Mouse (Mus musculus): ENCODE measurements around the gene Zfp597.
"Not testable (repeated sequence)": the region's sequence is repeated elsewhere in the genome, so short reads cannot be mapped to it uniquely, and the experiment has no call there.

Zfp597 gene

DNA sequence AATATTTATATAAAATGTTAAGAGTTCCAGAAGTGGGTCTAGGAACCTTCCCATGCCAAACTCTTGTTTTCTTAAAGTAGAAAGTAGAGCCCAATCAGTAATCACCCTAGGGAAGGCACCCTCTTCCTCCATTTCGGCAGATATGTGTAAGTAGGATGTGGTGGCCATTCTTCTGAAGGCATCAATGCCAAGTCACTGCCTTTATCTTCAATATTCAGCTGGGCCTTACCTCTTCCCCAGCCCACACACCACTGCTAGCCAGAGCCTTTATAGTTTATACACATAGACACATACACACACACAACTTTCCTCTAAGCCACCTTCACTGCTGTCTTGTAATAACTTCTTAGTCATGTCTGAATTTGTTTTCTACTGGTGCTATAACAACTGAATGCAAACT is 28.6 kb downstream of the Zfp597 start:
- DNase-seq (ENCODE audit: low spot score in 2 of 2): no peak

DNA sequence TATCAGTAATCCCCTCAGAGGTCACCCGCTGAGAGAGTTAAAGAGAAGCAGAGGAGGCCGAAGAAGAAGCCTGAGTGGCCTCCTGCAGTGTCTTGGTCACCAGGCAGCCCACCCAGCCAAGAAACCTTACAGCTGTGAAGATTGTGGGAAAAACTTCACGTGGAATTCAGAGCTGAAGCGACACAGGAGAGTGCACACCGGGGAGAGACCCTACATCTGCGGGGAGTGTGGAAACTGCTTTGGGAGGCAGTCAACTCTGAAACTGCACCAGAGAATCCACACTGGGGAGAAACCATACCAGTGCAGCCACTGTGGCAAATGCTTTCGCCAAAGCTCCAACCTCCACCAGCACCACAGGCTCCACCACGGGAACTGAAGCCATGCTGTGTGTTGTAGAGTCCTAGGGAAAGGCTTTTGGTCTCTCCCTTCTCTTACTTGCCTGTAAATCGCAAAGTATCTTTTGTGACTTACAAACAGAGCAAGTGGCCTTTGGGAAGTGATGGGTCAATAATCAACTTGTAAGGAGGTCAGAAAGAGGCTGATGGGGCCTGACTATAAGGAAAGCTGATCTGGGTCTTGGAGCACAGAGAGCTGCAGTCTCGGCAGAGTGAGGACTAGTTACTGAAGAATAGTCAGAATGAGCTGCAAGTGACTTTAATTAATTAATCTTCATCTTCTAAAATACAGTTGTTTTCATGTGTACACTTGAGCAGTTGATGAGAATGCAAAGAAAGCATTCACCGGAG is 29.8 kb downstream of the Zfp597 start:
- no peak for DNase-seq (ENCODE audit: low spot score in 2 of 2)

DNA sequence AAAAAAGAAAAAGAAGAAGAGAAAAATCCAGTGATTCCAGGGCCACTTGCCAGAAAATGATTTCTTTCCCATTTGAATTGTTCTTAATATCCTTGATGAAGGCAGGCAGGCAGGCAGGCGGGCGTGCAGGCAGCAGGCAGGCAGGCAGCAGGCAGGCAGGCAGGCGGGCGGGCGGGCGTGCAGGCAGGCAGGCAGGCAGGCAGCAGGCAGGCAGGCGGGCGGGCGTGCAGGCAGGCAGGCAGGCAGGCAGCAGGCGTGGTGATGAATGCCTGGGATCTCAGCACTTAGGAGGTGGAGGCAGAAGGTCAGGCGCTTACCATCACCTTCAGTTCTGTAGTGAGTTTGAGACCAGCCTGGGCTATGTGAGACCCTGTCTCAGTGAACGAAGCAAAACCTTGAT is 31.8 kb downstream of the Zfp597 start:
- DNase-seq (ENCODE audit: low spot score in 2 of 2): no peak

DNA sequence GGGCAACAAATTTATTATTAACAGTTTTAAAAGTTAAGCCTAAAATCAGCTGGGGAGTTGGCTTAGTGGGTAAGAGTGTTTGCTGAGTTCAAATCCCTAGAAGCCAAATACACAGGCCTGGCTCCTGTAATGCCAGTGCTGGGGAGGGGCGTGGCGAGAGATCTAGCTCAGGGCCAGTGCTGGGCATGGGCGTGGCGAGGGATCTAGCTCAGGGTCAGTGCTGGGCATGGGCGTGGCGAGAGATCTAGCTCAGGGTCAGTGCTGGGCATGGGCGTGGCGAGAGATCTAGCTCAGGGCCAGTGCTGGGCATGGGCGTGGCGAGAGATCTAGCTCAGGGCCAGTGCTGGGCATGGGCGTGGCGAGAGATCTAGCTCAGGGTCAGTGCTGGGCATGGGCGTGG is 33.1 kb downstream of the Zfp597 start:
- not testable (repeated sequence) for DNase-seq (ENCODE audit: low spot score in 2 of 2)

DNA sequence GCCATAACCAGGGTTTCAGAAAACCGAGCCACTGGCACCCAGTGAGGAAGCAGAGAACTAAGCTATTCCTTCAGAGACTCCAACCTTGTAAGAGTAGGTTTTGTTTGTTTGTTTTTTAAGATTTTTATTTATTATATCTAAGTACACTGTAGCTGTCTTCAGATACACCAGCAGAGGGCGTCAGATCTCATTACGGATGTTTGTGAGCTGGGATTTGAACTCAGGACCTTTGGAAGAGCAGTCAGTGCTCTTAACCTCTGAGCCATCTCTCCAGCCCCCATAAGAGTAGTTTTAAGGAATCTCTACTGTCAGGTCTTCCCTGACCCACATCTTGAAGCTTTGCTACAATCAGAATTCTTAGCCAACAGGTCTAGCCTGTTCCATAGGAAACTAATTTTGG is 35.9 kb downstream of the Zfp597 start:
- no peak for DNase-seq (ENCODE audit: low spot score in 2 of 2)

DNA sequence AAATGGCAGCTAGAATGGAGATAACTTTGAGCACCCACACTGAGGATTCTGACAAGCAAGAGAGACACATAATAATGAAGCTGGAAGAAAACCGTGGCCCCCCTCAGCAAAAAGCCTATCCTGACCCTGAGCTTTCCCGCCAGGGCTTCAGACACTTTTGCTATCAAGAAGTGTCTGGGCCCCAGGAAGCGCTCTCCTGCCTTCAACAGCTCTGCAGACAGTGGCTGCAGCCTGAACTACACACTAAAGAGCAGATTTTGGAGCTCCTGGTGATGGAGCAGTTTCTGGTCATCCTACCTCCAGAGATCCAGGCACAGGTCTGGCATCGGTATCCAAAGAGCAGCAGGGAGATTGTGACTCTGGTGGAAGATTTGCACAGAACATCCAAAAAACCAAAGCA is 36.5 kb downstream of the Zfp597 start:
- no peak for DNase-seq (ENCODE audit: low spot score in 2 of 2)

DNA sequence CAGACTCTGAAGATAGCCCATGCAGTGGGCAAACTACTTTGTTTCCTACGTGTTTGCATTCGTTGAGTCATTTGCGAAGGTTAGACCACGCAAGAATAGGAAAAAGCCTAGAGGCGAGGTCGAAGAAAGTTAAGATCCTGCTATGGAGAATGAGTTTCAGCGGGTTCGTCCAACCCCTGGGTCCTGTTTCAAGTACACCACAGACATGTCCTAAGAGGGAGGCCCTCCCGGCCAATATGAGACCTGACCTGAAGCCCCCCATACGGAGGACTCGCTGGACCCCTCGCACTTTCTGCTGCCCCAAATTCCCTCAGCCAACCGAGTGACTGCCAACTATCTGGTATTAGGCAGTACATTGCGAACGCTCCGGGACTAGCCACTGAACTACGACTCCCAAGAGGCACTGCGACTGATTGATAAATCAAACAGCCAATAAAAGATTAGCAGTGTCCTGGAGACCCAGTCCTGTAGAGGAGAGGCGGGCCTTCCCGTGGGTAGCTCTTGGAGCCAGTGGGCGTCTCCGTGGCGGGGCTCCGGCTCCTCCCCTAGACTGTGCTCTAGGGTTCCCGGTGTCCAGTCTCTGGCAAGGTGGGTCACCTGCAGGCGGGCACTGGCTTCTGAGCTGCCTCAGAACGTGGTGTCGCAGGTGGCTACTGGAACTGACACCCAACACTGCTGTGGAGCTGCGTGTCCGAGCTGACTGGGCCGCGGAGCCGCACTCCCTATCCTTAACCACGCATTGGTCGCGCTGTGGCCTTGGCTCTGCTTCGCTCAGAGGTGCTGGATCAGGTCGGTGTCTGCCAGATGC is 37.4 kb downstream of the Zfp597 start, which contains the start of gene Zfp174:
Gene Zfp174 (plus strand): TSS at position 558 of the 808 bp plus-strand sequence.
- peak; percentile 92 to 93 for DNase-seq (ENCODE audit: low spot score in 2 of 2)

DNA sequence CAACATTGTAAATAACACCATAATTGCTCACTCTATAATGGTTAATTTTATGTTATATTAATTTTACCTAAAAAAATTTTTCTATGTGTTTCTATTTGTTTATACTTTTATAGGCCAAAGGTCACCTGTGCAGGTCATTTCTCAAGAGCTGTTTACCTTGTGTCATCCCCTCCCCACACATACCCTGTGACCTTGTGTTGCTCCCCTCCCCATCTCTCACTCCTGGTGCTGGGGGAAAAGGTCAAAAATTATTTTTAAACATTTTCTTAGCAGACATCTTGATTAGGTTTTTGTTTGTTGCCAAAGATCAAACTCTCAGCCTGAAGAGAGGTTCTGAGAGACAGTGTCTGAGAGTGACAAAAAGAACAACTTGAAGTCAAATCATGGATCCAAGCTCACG is 40.6 kb downstream of the Zfp597 start:
- no peak for DNase-seq (ENCODE audit: low spot score in 2 of 2)

DNA sequence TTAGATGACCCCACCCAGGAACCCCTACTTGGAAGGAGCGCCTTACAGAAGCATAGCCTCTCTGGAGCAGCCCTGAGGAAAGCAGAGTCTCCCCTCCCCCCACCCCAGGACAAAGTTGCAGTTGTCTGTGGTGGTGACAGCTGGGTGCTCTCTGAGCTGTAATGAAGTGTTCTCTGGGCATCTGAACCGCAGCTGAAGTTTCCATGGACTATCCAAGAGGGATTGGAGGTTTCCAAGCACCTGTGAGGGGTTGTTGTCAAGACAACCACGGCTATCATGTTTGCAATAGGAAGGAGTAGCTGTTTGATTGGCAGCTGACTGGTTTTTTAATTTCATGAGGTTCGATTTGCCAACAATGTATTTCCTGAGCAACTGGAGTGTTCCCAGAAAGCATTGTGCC is 41.4 kb downstream of the Zfp597 start:
- no peak for DNase-seq (ENCODE audit: low spot score in 2 of 2)

DNA sequence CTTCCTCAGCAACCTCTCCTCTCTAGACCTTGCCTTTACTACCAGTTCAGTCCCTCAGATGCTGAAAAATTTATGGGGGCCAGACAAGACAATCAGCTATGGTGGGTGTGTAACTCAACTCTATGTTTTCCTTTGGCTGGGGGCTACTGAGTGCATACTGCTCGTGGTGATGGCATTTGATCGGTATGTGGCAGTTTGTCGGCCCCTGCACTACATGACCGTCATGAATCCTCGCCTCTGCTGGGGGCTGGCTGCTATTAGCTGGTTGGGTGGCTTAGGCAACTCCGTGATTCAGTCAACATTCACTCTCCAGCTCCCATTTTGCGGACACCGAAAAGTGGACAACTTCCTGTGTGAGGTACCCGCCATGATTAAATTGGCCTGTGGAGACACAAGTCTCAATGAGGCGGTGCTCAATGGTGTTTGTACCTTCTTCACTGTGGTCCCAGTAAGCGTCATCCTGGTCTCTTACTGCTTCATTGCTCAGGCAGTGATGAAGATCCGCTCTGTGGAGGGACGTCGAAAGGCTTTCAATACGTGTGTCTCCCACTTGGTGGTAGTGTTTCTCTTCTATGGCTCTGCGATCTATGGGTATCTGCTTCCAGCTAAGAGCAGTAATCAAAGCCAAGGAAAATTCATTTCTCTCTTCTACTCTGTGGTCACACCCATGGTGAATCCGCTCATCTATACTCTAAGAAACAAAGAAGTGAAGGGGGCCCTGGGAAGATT is 45.0 kb downstream of the Zfp597 start:
- DNase-seq (ENCODE audit: low spot score in 2 of 2): no peak

DNA sequence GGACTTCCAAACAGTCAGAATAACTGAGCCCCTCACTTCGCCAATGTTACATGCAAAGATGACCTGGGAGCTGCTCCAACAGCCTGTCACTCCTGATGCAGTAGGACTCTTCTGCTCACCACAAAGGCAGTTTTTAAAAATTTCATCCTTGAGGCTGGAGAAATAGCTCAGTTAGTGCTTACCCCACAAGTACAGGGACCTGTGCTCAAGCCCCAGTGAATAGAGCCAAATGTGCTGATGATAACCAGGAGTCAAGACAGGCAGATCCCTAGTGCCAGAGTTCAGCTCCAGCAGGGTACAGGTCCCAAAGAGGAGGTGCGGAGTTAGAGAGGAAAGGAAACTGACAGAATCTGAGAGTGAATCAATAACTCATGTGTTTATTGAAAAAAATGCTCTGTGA is 48.9 kb downstream of the Zfp597 start:
- DNase-seq (ENCODE audit: low spot score in 2 of 2): no peak

DNA sequence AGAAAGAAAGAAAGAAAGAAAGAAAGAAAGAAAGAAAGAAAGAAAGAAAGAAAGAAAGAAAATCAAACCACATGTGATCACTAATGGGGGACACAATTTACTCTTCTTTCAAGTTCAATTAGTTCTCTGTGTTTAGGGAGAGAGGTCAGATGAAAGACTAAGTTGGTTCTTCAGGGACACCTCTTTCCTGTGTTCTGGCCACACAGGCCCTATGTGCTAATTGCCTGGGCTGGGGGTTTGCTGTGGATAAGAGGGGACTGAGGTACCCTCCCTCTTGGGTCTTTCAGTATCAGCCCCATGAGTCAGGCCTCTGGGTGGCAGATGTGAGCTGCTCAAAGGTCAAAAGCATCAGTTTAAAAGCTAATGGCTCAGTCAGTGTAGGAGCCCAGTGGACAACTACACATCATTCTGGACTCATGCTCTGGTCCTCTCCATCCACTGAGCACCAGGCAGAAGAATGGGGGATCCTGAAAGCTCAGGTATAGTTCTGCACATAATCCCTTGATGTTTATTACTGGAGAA is 53.7 kb downstream of the Zfp597 start, which contains the start of gene Olfr15:
Gene Olfr15 (plus strand): TSS at position 291 of the 522 bp plus-strand sequence.
- no peak for DNase-seq (ENCODE audit: low spot score in 2 of 2)

DNA sequence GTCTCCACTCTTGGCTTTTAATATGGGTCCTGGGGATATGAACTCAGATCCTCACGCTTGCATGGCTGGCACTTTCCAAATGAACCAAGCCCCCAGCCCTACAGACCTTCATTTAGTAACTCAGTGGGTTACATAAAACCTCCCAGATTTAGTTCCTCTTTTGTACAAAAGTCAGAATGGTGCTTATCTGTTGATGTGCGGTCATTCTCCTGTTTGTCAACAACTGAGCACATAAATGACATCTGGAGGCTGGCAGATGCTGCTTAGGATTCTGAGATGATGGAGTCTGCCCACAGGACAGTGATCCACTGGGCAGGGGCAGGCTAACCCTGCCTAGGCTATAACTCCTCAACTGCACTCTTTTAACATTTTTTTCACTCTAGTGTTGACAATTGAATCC is 54.6 kb downstream of the Zfp597 start:
- no peak for DNase-seq (ENCODE audit: low spot score in 2 of 2)

DNA sequence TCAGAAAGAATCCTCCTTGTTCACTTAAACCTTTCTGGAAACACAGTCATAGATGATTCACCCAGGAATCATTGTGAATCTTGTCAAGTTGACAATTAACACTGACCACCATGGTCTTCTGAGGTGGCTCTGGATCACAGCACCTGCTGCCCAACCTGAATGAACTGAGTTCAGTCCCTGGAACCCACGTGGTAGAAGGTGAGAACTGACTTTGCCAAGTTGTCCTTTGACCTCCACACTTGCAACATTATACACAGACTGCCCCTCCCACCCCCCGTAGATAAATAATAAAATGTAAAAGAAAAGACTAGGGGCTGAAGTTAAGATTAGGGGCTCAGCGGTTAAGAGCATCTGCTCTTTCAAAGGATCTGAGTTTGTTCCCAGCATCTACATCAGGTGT is 56.3 kb downstream of the Zfp597 start:
- no peak for DNase-seq (ENCODE audit: low spot score in 2 of 2)

DNA sequence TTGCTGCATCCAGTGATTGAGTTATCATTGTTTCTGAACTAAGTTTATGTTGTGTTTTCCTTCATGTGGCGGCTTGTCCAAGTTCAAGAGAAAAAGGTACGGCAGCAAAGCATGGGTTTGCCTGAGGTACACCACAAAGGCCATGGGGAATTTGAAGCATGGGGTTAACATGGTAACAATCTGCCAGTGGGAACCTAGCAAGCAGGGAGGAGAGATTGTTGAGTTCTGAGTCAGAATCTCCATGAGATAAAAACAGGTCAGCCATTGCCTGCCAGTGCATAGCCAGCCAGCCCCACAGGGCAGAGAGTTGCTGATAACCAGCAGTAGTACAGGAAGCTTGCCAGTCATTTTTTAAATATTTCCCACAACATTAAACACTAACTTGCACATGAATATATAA is 64.2 kb downstream of the Zfp597 start:
- DNase-seq (ENCODE audit: low spot score in 2 of 2): no peak

DNA sequence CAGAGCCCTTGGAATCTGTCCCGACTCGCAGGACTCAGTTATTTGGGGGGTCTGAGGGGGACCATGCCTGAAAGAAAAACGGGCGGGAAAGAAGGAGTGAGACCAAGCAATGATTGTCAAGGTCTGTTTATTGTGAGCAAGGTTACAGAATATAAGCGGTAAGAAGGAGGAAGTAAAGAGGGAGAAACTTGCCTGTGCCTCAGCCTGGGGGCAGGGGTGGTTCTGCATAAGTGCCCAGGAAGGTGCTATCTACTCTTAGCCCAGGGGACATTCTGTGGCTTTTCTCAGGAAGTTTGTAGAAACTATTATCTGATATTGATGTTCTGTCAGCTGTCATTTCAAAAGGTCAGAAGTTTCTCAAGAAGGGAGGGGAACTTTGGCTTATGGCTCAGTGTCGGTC is 69.7 kb downstream of the Zfp597 start:
- DNase-seq (ENCODE audit: low spot score in 2 of 2): not testable (repeated sequence)

All from frontal cortex, postnatal 10 days (tissue).